Mouse (Mus musculus): ENCODE results near the gene Trim31.

- TF ChIP-seq CTCF (IDR thresholded peaks at IDR 0.05; ENCODE audit: borderline replicate concordance, insufficient read depth, low read length) (no peak), POLR2A (IDR thresholded peaks at IDR 0.05; ENCODE audit: low read depth, low read length) (no peak)
Measured at GRCm38 (mm10) chr17:36953062-36953461, 55.1 kb downstream of the Trim31 start.

Measured in embryonic fibroblast, embryonic 13.5 days (primary cell).